Mouse (Mus musculus): ENCODE measurements around the gene Sap30.

DNA sequence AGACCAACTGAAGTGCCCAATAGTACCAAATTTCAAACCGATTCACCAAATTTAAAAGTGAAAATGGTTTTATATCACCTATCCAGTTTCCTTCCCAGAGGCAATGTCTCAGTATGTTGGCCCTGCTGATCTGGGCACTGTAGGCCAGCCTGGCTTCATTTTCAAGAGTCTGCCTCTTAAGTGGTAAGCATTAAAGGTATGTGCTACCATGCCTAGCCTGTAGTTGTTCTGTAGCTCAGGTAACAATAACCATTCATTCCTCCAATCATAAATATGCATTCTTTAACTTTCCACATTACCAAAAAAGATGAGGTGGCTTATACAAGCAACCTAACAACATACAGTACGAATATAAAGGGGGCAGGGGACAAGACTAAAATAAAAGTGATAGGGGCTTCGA is 30.1 kb upstream of the Sap30 start:
- no peak for TF ChIP-seq MAX (IDR thresholded peaks at IDR 0.05; ENCODE audit: low read depth)
- no peak for TF ChIP-seq CEBPB (IDR thresholded peaks at IDR 0.05; ENCODE audit: insufficient read depth, poor library complexity, severe bottlenecking)
- no peak for TF ChIP-seq POLR2A (IDR thresholded peaks at IDR 0.05; ENCODE audit: insufficient read length, low read depth)
- TF ChIP-seq POLR2AphosphoS2 (IDR thresholded peaks at IDR 0.05; ENCODE audit: insufficient read length, low read depth): no peak
- no peak for TF ChIP-seq TCF12 (IDR thresholded peaks at IDR 0.05; ENCODE audit: insufficient read depth, poor library complexity, severe bottlenecking)
- no peak for TF ChIP-seq SRF (IDR thresholded peaks at IDR 0.05; ENCODE audit: control insufficient read depth, insufficient read length, low read depth)
- TF ChIP-seq MYOD1 (IDR thresholded peaks at IDR 0.05; ENCODE audit: control insufficient read depth in 1 of 3, insufficient read length in 2 of 3, low read depth in 2 of 3): no peak
- no peak for TF ChIP-seq USF1 (IDR thresholded peaks at IDR 0.05; ENCODE audit: low read depth)
- TF ChIP-seq E2F4 (IDR thresholded peaks at IDR 0.05; ENCODE audit: insufficient read depth): no peak
- no peak for TF ChIP-seq MYOG (IDR thresholded peaks at IDR 0.05; ENCODE audit: control insufficient read depth in 1 of 3, insufficient read depth in 1 of 3, insufficient read length in 2 of 3, low read depth in 2 of 3)
- TF ChIP-seq TCF3 (IDR thresholded peaks at IDR 0.05; ENCODE audit: insufficient read length, low read depth): no peak
- no peak for TF ChIP-seq REST (IDR thresholded peaks at IDR 0.05; ENCODE audit: insufficient read depth, insufficient read length)
